Mouse (Mus musculus): ENCODE results near the gene C1qc. TPM values are rescaled to one million over a fixed set of nuclear protein-coding genes. Genes with fewer than 3 reads are reported as not detected.

C1qc gene
- total RNA-seq, 2 experiments from 2014 or later: 0.62 to 1.4 TPM

GRCm38 (mm10) chr4:136855081-136855480 lies 37.8 kb downstream of the C1qc start:
- no peak for ATAC-seq (ENCODE audit: poor library complexity, severe bottlenecking)

- ATAC-seq (ENCODE audit: poor library complexity, severe bottlenecking): no peak
Measured at GRCm38 (mm10) chr4:136852989-136853388, 39.9 kb downstream of the C1qc start.

GRCm38 (mm10) chr4:136852119-136852518 lies 40.7 kb downstream of the C1qc start:
- ATAC-seq (ENCODE audit: poor library complexity, severe bottlenecking): no peak

GRCm38 (mm10) chr4:136848565-136848964 lies 44.3 kb downstream of the C1qc start:
- ATAC-seq (ENCODE audit: poor library complexity, severe bottlenecking): no peak

- ATAC-seq (ENCODE audit: poor library complexity, severe bottlenecking): no peak
Measured at GRCm38 (mm10) chr4:136847166-136847565, 45.7 kb downstream of the C1qc start.

GRCm38 (mm10) chr4:136842802-136843201 lies 50.1 kb downstream of the C1qc start:
- ATAC-seq (ENCODE audit: poor library complexity, severe bottlenecking): no peak

- no peak for ATAC-seq (ENCODE audit: poor library complexity, severe bottlenecking)
Measured at GRCm38 (mm10) chr4:136842033-136842432, 50.8 kb downstream of the C1qc start.

GRCm38 (mm10) chr4:136841056-136841455 lies 51.8 kb downstream of the C1qc start:
- peak; percentile 83 for ATAC-seq (ENCODE audit: poor library complexity, severe bottlenecking)

Other genes starting within 250 kb of the C1qc start
- 1.1 and 1.4 TPM in 2 replicates for gene Ephb2, start 57.1 kb downstream of the C1qc start, total RNA-seq (2015)
- 0.77 and 1.2 TPM in 2 replicates for gene Ephb2, start 57.1 kb downstream of the C1qc start, total RNA-seq (2017)
- 2.2 and 3.3 TPM in 2 replicates for gene C1qb, start 6.9 kb downstream of the C1qc start, total RNA-seq (2015)
- gene C1qb, start 6.9 kb downstream of the C1qc start, total RNA-seq (2017): 1.9 and 2.2 TPM in 2 replicates
- 1.0 and 2.3 TPM in 2 replicates for gene C1qa, start 5.7 kb upstream of the C1qc start, total RNA-seq (2015)
- gene C1qa, start 5.7 kb upstream of the C1qc start, total RNA-seq (2017): 0.29 and 1.0 TPM in 2 replicates
- 0.09 TPM in 1 of 2 replicates, not detected in the other for gene Epha8, start 63.8 kb upstream of the C1qc start, total RNA-seq (2015)
- gene Epha8, start 63.8 kb upstream of the C1qc start, total RNA-seq (2017): 0.16 TPM in 1 of 2 replicates, not detected in the other
- gene Zbtb40, start 155.7 kb upstream of the C1qc start, total RNA-seq (2015): 3.1 and 3.5 TPM in 2 replicates
- gene Zbtb40, start 155.7 kb upstream of the C1qc start, total RNA-seq (2017): 5.7 and 6.6 TPM in 2 replicates